Mouse (Mus musculus): ENCODE measurements at regions not wholly inside any gene's neighbourhood (a gene's known extent, or its start where the extent isn't known, plus 50 kb on each side); places are given as distances from the start of the nearest gene placed in this dataset.

DNA sequence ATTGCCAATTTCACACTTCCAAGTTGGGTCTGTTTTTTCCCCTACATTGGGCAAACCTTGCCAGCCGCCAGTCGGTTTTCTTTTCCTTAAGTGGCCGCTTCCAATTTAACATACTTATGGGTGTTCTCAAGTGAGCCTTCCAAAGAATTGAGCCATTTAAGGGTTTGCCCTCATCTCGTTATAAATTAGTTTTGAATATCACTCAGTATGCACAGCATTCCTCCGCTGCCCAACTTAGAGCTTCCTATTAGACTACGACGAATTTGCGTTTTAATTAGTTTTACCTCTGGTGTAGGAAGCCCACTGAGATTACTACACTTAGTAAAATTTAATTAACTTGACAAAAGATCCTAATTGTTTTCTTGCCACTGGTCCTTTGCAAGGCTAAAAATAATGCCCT lies 209.9 kb downstream of the Cdh11 start:
- DNase-seq, result no peak

DNA sequence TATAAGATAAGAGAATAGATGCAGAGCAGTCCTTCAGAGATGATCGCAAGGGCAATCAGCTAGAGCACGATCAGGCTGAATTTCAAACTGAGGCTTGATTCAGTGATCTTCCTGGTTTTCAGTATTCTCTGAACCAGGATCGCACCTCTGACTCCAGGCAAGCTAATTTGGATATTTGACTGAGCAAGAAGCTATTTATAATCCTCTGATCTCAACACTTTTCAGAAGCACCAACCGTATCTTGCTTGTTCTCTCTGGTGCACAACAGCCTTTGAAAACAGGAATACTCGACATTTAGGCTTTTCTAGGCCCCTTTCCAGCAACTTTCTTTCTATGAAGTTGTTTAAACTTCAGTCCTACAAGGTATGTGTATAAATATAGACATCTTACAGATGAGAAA lies 217.7 kb downstream of the Cdh11 start:
- DNase-seq, result no peak

DNA sequence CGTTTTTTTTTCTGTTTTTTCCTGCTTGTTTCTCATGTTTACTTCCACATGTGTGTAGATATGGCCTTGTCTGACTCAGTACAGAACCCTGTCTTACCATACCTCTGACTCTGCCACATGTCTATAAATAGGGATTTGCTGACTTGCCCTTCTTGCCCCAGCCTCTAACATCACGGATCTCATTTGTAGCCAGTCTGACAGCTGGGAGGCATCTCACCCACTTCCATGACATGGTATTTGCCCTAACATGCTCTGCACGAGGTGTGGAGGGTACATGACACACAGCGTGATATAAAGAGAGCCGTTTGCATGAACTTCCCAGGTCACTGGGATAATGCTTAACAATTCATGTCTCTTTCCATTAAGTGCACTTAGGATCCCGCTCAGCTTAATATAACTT lies 231.2 kb downstream of the Cdh11 start:
- no peak for DNase-seq

DNA sequence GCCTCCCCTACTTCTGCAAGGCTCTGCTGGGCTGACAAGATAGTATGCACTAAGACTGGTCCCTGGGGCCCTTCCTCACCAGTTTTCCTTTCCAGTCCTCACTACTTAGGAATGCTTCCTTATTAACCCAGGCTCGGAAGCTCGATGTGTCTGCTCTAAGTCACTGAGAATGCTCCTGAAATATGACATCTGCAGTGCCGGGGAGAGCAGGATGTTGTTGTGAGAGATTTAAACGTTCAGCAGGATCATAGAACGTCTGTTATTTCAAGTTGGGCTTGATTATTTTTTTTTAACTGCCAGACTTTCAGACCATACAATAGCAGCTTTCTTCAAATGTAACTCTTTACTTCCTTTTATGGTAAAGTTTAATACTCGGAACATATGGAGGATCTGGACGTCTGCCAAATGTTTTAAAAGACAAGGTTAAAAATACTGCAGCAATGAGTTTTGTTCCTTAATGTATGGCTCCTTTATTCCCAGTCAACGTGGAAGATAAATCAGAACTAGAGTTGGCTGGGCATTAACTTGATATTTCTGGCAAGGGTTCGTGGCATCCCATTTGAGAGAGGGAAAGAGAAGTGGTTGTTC lies 232.0 kb downstream of the Cdh11 start:
- DNase-seq, result peak; percentile 35

DNA sequence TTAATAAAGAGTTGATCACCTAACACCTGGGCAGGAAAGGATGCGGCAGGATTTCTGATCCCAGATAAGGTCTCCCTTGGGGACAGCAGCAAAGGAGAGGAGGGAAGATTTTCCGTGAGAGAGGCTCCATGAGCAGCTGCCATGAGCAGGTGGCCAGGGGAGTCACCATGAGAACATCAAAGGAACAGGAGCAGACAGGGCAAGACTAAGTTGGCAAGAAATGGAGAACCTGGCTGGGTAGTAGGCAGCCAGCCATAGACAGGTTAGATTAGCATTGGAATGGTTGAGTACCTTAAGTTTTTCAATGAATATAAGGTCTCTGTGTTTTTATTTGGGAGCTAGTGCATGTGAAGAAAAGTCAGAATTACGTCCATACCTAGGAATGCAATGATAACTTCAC lies 246.6 kb downstream of the Cdh11 start:
- no peak for DNase-seq

DNA sequence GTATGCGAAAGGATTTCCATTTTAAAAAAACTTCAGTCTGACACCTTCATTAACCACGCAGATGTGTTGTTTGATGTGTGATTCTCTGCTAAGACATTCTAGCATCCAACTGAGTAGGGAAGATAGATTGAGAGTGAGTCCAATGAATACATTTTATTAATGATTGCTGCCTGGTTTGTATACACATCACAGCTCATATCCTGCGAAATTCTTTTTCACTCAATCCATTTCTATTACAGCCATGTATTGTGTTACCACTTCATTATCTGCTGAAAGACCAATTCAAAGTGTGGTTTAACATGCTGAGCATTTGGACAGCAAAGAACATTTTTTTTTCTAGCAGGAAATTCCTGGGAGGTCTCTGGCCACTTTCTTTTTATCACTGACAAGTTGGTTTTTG lies 247.4 kb downstream of the Cdh11 start:
- no peak for DNase-seq

DNA sequence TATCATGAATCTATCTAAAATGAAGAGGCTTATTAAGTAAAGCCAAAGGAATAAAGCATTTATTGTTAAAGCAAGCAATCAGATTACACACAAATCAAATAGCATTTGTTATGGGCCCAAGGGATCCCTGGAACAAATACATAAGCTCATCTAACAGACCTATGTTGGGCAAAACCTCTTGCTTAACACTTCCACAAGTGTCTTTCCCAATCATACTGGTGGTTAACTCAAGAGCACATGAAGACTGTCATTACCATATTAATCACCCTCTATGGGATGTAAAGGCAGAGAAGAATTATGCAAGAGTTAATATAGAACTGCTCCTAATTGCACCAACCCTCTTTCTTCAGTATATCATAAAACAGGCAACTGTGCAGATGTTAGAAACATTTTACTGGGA lies 267.0 kb downstream of the Cdh11 start:
- no peak for DNase-seq

DNA sequence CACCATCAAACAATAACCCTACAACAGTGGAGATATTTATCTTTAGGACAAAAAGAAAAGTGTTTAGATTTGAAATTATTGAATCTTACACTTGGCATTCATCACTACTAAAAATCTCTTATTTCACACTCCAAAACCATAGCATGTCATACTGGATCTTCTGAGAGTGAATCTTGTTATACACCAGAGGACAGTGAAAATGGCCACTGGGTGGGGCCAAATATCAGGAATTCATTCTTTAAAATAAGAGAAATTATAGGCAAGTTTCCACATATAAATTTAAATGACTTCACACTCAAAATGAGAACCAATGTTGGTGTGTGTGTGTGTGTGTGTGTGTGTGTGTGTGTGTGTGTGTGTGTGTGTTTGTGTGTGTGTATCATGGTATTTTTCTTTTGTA lies 269.7 kb downstream of the Cdh11 start:
- DNase-seq, result no peak

DNA sequence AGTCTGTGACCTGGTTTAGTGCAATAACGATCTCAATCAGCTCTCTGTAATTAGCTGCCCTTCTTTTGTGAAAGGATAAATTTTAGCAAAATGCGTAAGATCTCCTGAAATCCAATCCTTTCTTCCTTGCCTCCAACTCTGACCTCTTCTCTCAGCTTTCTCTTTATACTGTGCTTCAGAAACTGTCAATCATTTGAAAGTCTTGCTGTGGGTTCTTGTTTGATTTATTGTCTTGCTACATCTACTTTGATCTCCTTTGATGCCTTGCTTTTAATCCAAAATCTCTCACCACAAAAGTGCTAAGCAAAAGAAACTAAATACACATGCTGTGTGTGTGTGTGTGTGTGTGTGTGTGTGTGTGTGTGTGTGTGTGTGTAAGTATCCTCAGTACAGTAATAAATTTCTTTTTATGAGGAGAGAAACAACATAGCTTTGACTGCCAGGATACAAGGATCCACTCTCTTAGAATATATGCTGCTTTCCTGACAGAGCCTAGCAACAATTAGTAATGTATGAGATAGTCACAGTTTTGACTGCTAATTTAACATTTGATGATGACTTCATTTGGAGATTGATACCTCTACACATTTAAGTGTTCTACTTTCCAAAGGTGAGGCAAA lies 270.5 kb downstream of the Cdh11 start:
- no peak for DNase-seq

DNA sequence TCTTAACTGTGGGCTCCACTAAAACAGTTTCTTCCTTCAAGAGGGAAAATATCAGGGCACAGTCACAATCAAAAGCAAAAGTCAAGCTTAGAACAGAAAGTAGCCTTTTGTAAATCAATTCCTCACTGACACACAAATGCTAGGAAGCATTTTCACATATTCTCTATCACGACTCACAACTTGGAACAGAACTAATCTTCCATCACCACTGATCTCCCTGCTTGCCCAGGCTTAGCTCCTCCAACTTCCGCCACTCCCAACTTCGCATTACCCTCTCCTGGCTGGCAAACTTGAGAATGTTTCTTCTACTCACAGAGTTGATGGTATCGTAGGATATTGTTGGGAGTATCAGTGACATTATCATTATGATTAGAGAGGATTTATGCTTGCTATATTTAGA lies 284.7 kb downstream of the Cdh11 start:
- no peak for DNase-seq

DNA sequence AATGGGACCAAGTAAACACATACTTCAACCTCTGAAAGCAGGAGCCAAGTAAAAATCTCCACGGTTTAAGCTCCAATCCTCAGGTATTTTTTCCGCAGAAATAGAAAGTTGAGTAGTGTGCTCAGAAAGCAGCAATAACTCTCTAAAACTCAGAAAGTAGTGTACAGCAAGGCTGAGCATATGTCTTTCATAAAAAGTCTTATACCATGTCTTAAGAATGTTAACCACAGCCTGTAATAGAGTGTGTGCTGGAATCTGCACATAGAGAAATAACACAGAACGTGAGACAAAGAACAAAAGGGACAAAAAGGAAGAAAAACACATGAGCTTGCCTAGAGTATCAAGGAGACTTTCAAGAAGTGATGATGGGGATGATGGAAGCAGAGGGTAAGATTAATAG lies 285.2 kb downstream of the Cdh11 start:
- DNase-seq, result no peak

DNA sequence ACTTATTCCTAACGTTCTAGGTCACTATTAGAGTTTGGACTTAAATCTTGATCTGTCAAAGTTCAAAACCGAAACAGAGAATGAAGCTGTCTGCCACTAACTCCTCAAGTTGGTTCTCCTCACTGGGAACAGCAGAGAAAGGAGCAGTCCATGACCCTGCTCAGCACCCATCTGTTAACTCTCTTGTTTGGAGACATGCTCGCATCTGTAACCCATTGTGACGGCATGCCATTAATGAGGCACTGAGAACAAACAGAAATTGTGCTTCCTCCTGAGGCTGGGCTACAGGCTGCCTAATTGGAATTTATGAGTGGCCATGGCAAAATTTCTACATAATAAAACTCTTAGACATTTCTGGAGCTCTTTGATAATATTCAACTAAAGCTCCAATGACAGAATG lies 286.4 kb downstream of the Cdh11 start:
- no peak for DNase-seq

DNA sequence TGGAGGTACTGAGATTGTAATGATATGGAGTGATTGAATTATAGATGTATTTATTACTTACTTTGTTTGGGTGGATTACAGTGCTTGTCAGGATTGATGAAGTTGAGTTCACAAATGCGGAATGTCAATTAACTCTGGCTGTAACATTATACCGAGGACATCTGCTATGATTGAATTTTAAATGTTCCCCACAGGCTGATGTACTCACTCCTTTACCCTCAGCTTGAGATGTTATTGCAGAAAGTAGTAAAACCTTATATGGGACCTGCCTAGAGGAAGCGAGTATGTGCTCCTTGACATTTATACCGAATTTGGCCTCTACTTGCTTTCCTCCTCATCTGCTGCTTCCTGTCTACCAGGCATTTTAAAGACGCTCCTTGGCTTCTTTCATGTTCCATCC lies 288.3 kb downstream of the Cdh11 start:
- DNase-seq, result no peak

DNA sequence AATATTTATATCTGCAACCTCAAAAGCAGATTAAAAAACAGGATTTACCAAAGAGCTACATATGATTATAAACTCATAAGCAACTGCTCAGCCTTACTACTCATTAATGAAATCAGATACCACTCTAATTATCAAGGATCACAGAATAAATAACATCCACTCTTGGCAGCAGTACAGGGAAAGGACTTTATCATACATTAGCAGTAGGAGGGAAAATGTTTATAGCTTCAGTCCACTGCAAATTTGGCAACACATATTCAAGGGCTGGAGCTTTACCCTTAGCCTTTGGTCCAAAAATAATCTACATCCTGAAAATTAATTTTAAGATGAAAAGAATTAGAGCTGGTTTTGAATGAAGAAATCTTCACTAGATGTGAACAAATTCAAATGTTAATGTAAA lies 288.7 kb downstream of the Cdh11 start:
- DNase-seq, result no peak

DNA sequence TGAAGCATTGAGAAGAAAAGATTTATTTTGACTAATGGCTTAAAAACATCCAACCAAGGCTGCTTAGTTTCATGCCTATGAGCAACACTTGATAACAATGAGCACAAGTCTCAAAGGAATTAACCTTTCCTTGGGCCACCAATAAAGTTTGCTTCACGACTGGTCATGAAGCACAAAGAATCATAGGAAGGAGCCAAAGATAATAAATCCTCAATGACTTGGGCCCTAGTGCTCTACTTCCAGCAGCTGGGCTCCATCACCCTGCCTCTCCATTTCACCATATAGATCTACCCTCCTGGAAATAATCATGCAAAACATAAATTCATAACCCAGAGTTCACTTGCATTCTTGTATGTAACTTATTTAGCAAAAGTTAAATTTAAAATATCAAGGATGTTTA lies 289.4 kb downstream of the Cdh11 start:
- DNase-seq, result no peak

DNA sequence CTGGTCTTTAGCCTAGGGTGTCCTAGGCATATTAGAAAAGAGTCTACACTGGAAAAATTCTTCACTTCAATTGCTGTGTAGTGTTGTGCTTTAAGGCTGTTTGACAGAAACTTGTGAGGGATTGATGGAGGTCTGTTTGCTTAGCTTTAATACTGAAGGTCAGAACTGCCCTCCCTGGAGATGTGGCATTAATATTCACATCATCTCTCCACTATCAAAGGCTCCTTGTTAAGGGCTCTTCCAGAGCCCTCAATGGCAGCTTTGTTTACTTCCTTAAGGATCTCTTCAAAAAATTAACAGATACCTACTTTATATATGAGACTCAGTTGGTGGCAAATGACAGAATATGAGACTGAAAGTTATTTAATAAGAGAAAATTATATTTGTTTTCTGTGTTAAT lies 294.4 kb downstream of the Cdh11 start:
- DNase-seq, result no peak

DNA sequence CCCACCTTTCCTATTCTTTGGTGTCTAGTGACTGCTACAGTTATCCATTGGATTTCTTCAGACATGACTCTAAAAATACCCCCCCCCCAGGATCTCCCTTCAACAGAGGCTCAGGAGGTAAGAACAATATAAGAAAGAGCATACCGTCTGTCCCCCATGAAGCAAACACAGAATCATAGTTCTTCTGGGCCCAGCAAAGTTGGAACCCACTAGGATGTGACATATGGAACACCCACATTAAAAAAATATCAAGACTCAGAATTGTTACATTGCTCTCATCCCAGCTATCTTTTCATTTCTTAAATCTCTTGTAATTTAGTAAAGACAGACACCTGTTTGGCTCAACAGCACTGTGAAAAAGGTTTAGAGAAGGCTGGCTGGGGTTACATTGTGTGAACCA lies 297.2 kb downstream of the Cdh11 start:
- DNase-seq, result peak; percentile 21

DNA sequence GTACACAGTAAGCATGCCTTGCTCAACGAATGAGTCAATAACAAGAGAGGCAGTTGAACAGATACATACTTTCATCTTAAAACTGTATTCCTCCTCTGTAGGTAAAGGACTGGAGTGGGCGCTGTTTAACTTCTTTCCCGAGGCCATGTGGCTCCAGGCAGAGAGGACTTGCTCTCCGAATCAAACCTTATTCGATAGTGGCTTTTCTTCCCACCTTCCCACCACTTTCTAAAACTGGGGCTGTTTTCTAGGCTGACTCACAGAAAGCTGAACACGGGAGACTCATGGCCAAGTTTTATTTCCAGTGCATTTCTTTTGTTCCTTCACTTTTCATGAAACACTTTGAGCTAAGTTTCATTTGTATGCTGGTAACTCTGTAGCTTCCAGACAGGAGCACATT lies 297.6 kb downstream of the Cdh11 start:
- DNase-seq, result peak; percentile 85

DNA sequence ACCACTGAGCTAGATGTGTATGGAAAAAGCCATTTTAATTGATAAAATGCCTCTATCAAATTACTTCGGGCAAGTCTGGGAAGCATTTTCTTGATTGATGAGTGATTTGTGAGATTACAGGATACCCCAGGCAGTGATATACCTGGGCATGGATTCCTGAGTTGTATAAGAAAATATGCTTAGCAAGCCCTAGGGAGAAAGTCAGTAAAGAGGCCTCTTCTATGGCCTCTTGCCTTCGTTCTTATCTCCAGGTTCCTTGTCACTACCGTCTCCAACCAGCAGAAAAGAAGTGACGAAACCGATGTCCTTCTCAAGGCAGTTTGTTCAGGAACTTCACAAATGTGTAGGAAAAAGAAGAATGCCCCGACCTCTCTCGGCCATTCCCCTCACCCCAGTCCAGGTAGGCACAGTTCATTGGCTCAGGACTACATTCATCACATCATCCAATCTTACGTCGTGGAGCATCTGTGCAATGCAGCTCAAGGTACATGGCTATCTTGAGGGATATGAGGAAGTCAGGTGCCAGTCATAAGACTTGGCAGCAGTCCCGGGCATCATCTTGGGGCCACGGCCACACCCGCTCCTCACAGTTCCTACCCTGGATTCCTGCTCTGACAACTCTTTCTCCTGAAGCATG lies 310.2 kb downstream of the Cdh11 start:
- DNase-seq, result no peak

DNA sequence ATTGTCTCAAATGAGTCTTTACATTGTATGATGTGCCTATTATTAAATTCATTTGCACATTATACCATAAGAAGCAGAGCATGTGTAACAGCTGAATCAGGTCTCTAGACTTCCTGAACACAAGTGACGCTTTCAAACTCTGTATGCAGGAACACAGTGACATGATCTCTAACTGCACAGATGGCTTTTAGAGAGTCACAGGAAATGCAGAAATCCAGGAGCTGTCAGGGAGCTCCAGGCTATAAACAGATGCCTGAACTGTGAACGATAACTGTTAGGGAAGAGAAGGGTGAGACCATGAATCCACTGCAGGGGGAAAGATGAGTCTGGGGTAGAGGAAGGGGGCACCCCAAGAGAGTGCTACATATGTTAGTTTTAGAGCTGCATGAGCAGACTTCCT lies 311.2 kb downstream of the Cdh11 start:
- DNase-seq, result peak; percentile 16

DNA sequence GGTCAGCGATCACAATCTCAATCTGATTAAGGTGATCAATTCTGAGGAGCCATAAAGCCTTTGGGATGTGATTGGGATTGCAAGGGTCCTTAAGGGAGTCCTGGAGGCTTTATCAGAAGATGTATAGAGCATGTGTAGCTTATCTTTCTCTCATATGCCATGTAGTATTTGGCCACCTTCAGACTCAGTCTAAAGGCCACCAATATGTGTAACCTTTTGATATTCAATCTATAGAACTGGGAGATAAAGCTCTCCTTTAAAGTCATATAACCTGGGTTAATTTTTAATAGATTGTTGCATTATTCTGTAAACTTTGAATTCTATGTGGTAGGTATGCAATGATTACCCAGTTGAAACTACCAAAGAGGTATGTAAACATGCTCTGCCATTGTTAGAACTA lies 314.1 kb downstream of the Cdh11 start:
- no peak for DNase-seq

DNA sequence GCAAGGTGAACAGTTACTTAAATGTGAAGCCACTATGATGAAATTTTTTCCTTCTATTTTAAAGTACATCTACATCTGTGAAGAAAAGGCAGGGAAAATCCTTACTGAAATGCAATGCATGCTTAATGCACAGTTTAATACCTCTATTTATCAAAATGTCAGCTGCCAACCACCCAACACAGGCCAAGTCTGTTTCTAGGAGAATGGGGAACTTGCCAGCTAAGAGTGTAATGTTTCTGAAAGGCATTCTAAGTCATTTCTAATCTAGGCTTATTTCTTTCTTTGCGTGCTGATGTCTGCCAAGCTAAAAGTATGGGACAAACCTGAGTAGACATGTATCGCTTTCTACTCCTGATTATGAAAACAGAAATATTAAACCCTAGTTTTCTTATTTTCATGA lies 322.8 kb downstream of the Cdh11 start:
- no peak for DNase-seq

DNA sequence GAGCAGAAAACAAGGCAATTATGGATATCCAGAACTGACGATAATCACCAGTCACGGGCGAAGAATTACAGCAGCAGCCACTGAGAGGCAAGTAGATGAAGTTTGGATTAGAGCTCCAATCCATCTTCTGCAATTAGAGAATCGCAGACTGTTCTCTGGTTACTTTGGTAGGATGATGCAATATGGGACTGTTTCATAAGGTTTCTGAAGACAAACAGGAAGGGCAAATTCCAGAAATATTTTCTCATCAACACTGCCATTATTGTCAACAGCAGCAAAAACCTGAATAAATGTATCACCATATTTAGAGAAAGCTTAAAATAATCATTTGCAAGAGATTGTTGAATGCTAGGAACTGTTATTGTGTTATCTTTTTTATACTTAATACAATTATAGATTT lies 342.4 kb downstream of the Cdh11 start:
- no peak for DNase-seq

DNA sequence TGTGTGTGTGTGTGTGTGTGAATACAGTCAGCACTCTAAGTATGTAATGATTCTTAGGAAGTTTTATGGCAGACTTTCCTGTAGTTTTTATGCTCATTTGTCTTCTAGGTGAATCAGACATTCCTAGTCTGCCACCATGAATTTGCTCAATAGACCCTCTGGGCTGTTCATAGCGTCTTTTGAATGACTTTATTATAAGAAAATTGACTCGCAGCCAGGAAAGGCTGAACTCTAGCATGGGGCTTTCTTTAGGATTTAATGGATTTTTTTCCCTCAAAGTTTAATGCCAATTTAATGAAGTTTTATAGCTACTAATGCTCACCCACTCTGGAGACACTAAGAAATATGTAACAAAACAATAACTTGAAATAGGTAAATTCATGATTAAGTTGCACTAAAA lies 363.6 kb downstream of the Cdh11 start:
- no peak for DNase-seq

DNA sequence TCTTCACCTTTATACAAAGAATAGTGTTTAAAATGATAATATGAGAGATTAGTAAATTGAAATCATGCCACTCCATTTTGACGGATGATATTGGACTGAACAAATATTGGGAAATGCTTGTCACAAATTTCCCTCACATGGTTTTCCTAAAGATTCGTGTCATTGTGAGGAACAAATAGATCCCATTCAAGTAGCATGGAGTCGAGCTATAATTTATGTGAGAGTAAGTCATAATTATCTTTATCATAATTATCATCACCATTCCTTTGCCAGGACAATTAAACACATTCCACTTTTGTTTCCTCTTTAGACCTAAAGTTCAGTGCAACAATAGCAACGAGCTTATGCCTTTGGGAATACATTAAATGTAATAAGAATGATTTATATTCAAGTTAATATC lies 370.5 kb downstream of the Cdh11 start:
- DNase-seq, result no peak
